Mouse (Mus musculus): ENCODE results near the gene Spaca4. TPM values are rescaled to one million over a fixed set of nuclear protein-coding genes. Genes with fewer than 3 reads are reported as not detected.

Spaca4 gene
- polyA plus RNA-seq, 1 experiment from 2014 or later, result not detected

DNA sequence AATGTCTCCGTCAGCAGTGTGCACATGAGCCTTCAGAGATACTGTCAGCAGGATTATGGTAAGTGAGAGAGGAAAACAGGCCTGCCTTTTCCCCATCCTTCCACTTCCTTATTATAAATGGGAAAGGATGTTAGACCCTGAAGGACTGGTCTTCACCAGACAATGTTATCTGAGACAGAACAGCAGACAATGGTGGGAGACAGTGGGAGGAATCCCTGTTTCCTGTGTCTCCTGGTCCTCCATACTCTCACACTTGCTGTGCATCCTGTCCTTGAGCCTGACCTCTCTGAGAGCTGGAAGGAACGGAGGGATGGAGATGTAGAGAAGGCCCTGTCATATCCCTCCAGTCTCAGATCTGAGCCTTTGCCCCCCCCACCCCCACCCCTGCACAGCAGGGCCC is 33.2 kb downstream of the Spaca4 start:
- no peak for TF ChIP-seq CTCF (IDR thresholded peaks at IDR 0.05)
- TF ChIP-seq EP300 (IDR thresholded peaks at IDR 0.05), result no peak
- WGBS, result 73% methylated on average over 2 of the region's 2 CpGs

DNA sequence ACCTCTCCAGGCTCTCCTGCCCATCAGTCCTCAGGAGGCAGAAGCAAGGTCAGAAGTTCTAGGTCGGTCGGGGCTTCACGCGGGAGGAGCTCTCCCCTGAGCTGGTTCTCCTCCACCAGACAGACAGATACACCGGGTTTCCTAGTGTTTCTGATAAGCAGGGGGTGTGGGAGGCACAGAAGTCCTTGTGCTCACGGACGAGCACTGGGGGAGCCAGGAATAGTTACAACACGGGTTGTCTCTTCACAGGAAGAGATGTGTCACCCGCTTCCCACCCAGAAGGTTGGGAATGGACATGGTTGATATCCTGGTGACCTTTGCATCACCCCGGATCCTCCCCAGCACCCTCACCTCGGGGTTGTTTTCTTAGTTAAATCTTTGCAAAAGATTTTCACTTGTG is 35.8 kb downstream of the Spaca4 start:
- no peak overlapping the region for H3K4me2 ChIP-seq (replicated peaks; ENCODE audit: low read depth, low read length)
- no peak for TF ChIP-seq CTCF (IDR thresholded peaks at IDR 0.05)
- H3K27me3 ChIP-seq (replicated peaks; ENCODE audit: insufficient read depth, low read length), result no peaks in the 10 kb centered on the region
- no peak for DNase-seq (ENCODE audit: low spot score)
- 55% methylated on average over 11 of the region's 11 CpGs for WGBS
- no peaks in the 10 kb centered on the region for H3K36me3 ChIP-seq (ENCODE audit: insufficient read depth, low read length)
- no peak overlapping the region for H3K27ac ChIP-seq (ENCODE audit: low read length)
- no peak overlapping the region for H3K4me3 ChIP-seq (ENCODE audit: low read depth, low read length)
- no peak for ATAC-seq
- H3K4me1 ChIP-seq (ENCODE audit: insufficient read depth, low read depth, low read length), result no peaks in the 10 kb centered on the region
- no peak overlapping the region for H3K9ac ChIP-seq (replicated peaks; ENCODE audit: low read depth)
- no peaks in the 10 kb centered on the region for H3K9me3 ChIP-seq (ENCODE audit: low read length)

More for the DNA sequence above, 33.2 kb downstream of the Spaca4 start:
- DNase-seq (ENCODE audit: low spot score), result peak; percentile 3
- no peak for ATAC-seq
- H3K4me1 ChIP-seq (ENCODE audit: insufficient read depth, low read depth, low read length), result no peaks in the 10 kb centered on the region
- no peaks in the 10 kb centered on the region for H3K36me3 ChIP-seq (ENCODE audit: insufficient read depth, low read length)
- H3K27me3 ChIP-seq (replicated peaks; ENCODE audit: insufficient read depth, low read length), result no peaks in the 10 kb centered on the region
- H3K4me2 ChIP-seq (replicated peaks; ENCODE audit: low read depth, low read length), result no peak overlapping the region
- no peak overlapping the region for H3K4me3 ChIP-seq (ENCODE audit: low read depth, low read length)
- no peak overlapping the region for H3K27ac ChIP-seq (ENCODE audit: low read length)
- H3K9me3 ChIP-seq (ENCODE audit: low read length), result no peaks in the 10 kb centered on the region
- no peak overlapping the region for H3K9ac ChIP-seq (replicated peaks; ENCODE audit: low read depth)

DNA sequence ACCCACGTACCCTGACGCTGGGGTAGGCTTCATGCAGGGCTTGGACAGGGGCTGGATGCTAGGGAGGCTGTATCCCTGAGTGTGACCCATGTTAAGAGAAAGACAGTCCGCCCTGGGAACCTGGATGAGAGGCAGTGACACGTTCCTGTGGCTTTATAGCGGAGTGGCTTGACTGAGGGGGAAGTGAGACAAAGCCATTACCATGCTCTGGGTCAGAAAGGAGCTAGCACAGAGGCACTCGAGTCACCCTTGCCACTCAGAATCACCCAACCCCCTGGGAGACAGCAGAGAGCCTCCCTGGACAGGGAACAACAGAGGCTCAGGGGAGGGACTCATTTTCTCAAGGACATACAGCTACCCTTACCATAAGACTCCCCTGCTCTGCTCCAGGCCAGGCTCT is 36.5 kb downstream of the Spaca4 start:
- Histone ChIP-seq H3K9ac (replicated peaks; ENCODE audit: low read depth) (no peak overlapping the region), H3K4me2 (replicated peaks; ENCODE audit: low read depth, low read length) (no peak overlapping the region), H3K27me3 (replicated peaks; ENCODE audit: insufficient read depth, low read length) (no peaks in the 10 kb centered on the region), H3K27ac (ENCODE audit: low read length) (no peak overlapping the region), H3K4me3 (ENCODE audit: low read depth, low read length) (no peak overlapping the region), H3K4me1 (ENCODE audit: insufficient read depth, low read depth, low read length) (no peaks in the 10 kb centered on the region), H3K36me3 (ENCODE audit: insufficient read depth, low read length) (no peaks in the 10 kb centered on the region), H3K9me3 (ENCODE audit: low read length) (no peaks in the 10 kb centered on the region)
- no peak for DNase-seq (ENCODE audit: low spot score)
- no peak for ATAC-seq
- 63% methylated on average over 6 of the region's 6 CpGs for WGBS
- TF ChIP-seq EP300 (IDR thresholded peaks at IDR 0.05) (no peak), CTCF (IDR thresholded peaks at IDR 0.05) (no peak)

DNA sequence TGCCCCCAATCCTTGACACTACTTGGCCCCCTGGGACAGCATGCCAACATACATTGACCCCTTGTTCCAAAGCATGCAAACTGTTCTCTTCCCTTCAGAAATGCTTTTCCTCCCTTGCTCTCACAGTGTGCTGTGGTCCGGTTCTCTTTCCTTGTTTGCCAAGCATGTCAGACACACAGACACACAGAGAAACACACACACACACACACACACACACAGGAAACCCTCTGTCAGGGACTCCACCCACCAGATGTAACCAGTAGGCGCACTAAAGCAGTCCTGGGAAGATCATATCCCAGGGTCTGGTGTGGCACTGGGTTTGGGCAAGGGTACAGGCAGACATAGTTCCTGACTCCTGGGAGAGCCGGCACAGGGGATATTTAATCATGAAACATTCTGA is 38.8 kb downstream of the Spaca4 start:
- no peak overlapping the region for H3K9ac ChIP-seq (replicated peaks; ENCODE audit: low read depth)
- no peak overlapping the region for H3K4me3 ChIP-seq (ENCODE audit: low read depth, low read length)
- 53% methylated on average over 3 of the region's 3 CpGs for WGBS
- H3K36me3 ChIP-seq (ENCODE audit: insufficient read depth, low read length), result no peaks in the 10 kb centered on the region
- DNase-seq (ENCODE audit: low spot score), result no peak
- H3K27me3 ChIP-seq (replicated peaks; ENCODE audit: insufficient read depth, low read length), result no peaks in the 10 kb centered on the region
- TF ChIP-seq EP300 (IDR thresholded peaks at IDR 0.05) (0 out of 2 replicates have a peak, but pooled peaks have one; percentile 14), CTCF (IDR thresholded peaks at IDR 0.05) (no peak)
- no peak for ATAC-seq
- no peak overlapping the region for H3K4me2 ChIP-seq (replicated peaks; ENCODE audit: low read depth, low read length)
- no peak overlapping the region for H3K27ac ChIP-seq (ENCODE audit: low read length)
- peaks cover 5% of the 10 kb centered on the region; the same call in 1 of the 2 replicates for H3K4me1 ChIP-seq (ENCODE audit: insufficient read depth, low read depth, low read length)
- H3K9me3 ChIP-seq (ENCODE audit: low read length), result no peaks in the 10 kb centered on the region

GRCm38 (mm10) chr7:45685811-45686210 is 39.8 kb downstream of the Spaca4 start:
- no peaks in the 10 kb centered on the region for H3K27me3 ChIP-seq (replicated peaks; ENCODE audit: insufficient read depth, low read length)
- no peaks in the 10 kb centered on the region for H3K36me3 ChIP-seq (ENCODE audit: insufficient read depth, low read length)
- H3K4me3 ChIP-seq (ENCODE audit: low read depth, low read length), result no peak overlapping the region
- no peak overlapping the region for H3K27ac ChIP-seq (ENCODE audit: low read length)
- H3K9me3 ChIP-seq (ENCODE audit: low read length), result no peaks in the 10 kb centered on the region
- ATAC-seq (no peak), DNase-seq (ENCODE audit: low spot score) (no peak)
- H3K4me1 ChIP-seq (ENCODE audit: insufficient read depth, low read depth, low read length), result peaks cover 8% of the 10 kb centered on the region; the same call in 1 of the 2 replicates
- WGBS, result 27% methylated on average over 10 of the region's 10 CpGs
- no peak for TF ChIP-seq CTCF (IDR thresholded peaks at IDR 0.05)
- TF ChIP-seq EP300 (IDR thresholded peaks at IDR 0.05), result no peak
- no peak overlapping the region for H3K4me2 ChIP-seq (replicated peaks; ENCODE audit: low read depth, low read length)
- no peak overlapping the region for H3K9ac ChIP-seq (replicated peaks; ENCODE audit: low read depth)

GRCm38 (mm10) chr7:45683396-45684050 is 42.1 kb downstream of the Spaca4 start, which contains the start of gene Ntn5:
TSS of gene Ntn5 (plus strand) at chr7:45684022.
- Histone ChIP-seq H3K4me3 (ENCODE audit: low read depth, low read length) (no peak within 1 kb of the TSS), H3K36me3 (ENCODE audit: insufficient read depth, low read length) (no peaks in the 10 kb centered on the region), H3K4me2 (replicated peaks; ENCODE audit: low read depth, low read length) (peak within 1 kb of the TSS; percentile 38; the same call in 1 of the 2 replicates), H3K4me1 (ENCODE audit: insufficient read depth, low read depth, low read length) (peaks cover 11% of the 10 kb centered on the region; the same call in 1 of the 2 replicates), H3K9me3 (ENCODE audit: low read length) (no peaks in the 10 kb centered on the region), H3K27ac (ENCODE audit: low read length) (0 out of 2 replicates have a peak within 1 kb of the TSS, but pooled peaks have one; percentile 2), H3K9ac (replicated peaks; ENCODE audit: low read depth) (no peak within 1 kb of the TSS), H3K27me3 (replicated peaks; ENCODE audit: insufficient read depth, low read length) (no peaks in the 10 kb centered on the region)
- no peak for DNase-seq (ENCODE audit: low spot score)
- WGBS, result 83% methylated on average over 7 of the region's 7 CpGs
- TF ChIP-seq CTCF (IDR thresholded peaks at IDR 0.05) (no peak), EP300 (IDR thresholded peaks at IDR 0.05) (no peak)
- no peak for ATAC-seq

Measured in lung, postnatal 0 days (tissue).